Mouse (Mus musculus): ENCODE measurements around the gene Caln1.

DNA sequence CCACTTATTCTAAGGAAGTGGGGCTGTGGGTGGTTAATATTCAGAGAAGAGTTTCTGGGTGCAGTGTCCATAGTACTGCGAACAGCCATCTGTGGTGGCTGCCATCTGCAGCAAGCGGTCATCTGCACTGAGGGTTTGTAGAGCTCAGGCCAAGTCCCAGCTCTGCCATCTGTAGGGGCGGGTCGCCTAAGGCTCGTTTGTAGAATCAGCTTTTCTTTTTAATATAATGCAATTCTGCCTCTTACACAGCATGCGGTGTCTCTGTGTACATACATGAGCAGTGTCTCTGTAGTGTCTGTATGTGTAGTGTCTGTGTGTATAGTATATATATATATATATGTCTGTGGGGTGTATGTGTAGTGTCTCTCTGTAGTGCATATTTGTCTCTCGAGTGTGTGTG, 35.7 kb upstream of the Caln1 start:
- TF ChIP-seq CTCF (IDR thresholded peaks at IDR 0.05) (no peak), EP300 (IDR thresholded peaks at IDR 0.05) (no peak)
